Mouse (Mus musculus): ENCODE measurements around the gene Slc19a2. TPM values are rescaled to one million over a fixed set of nuclear protein-coding genes. Genes with fewer than 3 reads are reported as not detected.
A peak's percentile ranks its signal among the peaks of the same experiment; 100 is the strongest.

Slc19a2 gene
- polyA plus RNA-seq, 1 experiment from 2014 or later: 10.7 TPM

DNA sequence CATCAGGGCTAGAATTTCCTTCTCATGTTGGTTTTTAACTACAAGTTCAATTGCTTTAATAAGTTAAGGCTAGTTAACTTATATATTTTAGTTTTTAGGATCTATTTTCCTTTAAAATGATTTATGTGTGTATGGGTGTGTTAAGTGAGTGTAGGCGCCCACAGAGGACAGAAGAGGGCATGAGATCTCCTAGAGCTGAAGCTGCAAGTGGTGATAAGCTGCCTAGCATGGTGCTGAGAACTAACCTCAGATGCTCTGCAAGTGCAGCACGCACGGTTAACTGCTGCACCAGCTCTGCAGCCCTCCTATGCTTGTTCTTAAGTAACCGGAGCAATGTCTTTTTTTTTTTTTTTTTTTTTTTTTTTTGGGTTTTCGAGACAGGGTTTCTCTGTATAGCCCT, 47.6 kb downstream of the Slc19a2 start:
- WGBS: 94% methylated on average over 4 of the region's 5 CpGs
- Histone ChIP-seq H3K27me3 (no peaks in the 10 kb centered on the region), H3K36me3 (peaks cover 79% of the 10 kb centered on the region), H3K4me3 (no peak overlapping the region), H3K27ac (replicated peaks) (no peak overlapping the region), H3K4me2 (replicated peaks) (no peak overlapping the region), H3K9me3 (no peaks in the 10 kb centered on the region), H3K9ac (replicated peaks) (no peak overlapping the region), H3K4me1 (no peaks in the 10 kb centered on the region)
- ATAC-seq (ENCODE audit: low FRiP score, low read depth): no peak

DNA sequence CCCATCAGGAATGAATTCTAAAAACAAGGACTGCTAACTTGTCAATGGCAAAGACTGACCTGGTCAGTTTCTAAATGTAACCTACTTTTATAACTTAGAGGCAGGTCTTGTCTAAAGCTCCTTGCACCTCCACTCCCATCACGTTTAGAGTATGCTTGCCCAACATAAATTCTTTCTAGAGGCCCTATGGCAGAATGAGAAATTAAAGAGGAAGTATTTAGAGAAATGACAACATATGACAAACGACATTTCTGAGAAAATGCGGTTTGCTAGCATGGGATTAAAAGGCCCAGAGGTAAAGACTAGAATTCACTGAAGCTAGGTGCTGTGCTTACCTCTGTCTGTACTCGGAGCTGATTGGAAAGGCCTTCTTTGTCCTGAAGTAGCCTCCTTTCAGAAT, 53.1 kb downstream of the Slc19a2 start:
- no peak overlapping the region for H3K9ac ChIP-seq (replicated peaks)
- no peak for ATAC-seq (ENCODE audit: low FRiP score, low read depth)
- H3K27me3 ChIP-seq: no peaks in the 10 kb centered on the region
- no peak overlapping the region for H3K27ac ChIP-seq (replicated peaks)
- H3K36me3 ChIP-seq: peaks cover 51% of the 10 kb centered on the region
- no peak overlapping the region for H3K4me3 ChIP-seq
- peaks cover 4% of the 10 kb centered on the region; the same call in 1 of the 2 replicates for H3K4me1 ChIP-seq
- H3K4me2 ChIP-seq (replicated peaks): no peak overlapping the region
- 92% methylated on average over 4 of the region's 4 CpGs for WGBS
- H3K9me3 ChIP-seq: no peaks in the 10 kb centered on the region

DNA sequence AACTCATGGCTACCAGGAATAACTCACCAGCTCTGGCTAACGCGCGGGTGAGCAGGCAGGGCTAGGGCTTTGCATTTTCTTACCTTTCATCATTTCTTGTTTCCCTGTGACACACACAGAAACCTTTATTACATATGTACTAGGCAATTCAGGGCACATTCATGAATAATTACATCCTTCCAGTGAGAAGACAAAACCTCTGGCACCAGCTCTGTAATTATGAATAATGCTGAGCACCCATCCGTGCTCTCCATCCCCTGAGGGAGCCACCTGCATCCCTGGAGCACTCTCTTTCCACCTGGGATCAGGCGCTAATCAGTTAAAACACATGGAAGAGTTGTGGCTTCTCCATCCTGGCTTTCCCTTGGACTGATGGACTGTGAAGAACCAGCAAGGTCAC, 55.0 kb downstream of the Slc19a2 start, which contains the start of gene Nme7:
Gene Nme7, plus strand, starts transcription at position 301 of the 400 bp plus-strand sequence.
- no peaks in the 10 kb centered on the region for H3K9me3 ChIP-seq
- H3K4me2 ChIP-seq (replicated peaks): no peak within 1 kb of the TSS
- peaks cover 34% of the 10 kb centered on the region for H3K36me3 ChIP-seq
- no peak within 1 kb of the TSS for H3K4me3 ChIP-seq
- peaks cover 12% of the 10 kb centered on the region for H3K4me1 ChIP-seq
- H3K27me3 ChIP-seq: no peaks in the 10 kb centered on the region
- WGBS: 91% methylated on average over 5 of the region's 5 CpGs
- H3K9ac ChIP-seq (replicated peaks): no peak within 1 kb of the TSS
- ATAC-seq (ENCODE audit: low FRiP score, low read depth): no peak
- no peak within 1 kb of the TSS for H3K27ac ChIP-seq (replicated peaks)

DNA sequence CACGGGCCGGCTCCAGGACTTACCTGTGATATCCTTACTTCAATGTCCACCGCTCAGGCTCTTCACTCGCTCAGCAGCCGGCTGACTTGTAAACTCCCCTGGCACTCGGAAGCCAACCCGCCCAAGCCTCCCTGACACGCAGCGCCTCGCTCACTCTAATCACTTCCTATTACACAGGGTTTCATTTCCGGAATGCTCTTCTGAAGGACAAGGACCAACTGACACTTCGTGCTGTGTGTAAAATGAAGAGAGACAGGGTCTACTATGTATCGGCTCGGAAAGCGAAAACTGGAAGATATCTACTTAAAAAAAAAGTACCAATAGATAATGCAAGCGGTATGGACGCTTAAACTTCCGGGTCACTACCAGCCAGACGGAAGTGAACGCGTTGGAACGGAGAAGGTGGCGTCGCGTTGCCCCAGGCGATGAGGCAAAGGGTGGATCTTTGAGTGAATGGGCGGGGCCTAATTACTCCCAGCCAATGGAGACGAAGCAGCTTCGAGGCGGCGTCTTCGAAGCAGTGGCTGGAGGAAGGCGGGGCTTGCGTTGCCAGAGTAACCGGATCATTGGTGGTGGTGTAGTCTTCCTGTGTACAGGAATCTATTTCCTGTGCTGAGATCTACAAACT, 58.4 kb downstream of the Slc19a2 start, which contains the start of gene Blzf1:
Gene Blzf1, minus strand, starts transcription at position 366 of the 628 bp plus-strand sequence.
- WGBS: under 1% methylated on average over 35 of the region's 35 CpGs
- H3K9me3 ChIP-seq: no peaks in the 10 kb centered on the region
- H3K27ac ChIP-seq (replicated peaks): peak within 1 kb of the TSS; percentile 49
- peak; percentile 98 for ATAC-seq (ENCODE audit: low FRiP score, low read depth)
- peak within 1 kb of the TSS; percentile 61 for H3K9ac ChIP-seq (replicated peaks)
- H3K27me3 ChIP-seq: no peaks in the 10 kb centered on the region
- H3K4me3 ChIP-seq: peak within 1 kb of the TSS; percentile 72
- peak within 1 kb of the TSS; percentile 72 for H3K4me2 ChIP-seq (replicated peaks)
- H3K36me3 ChIP-seq: peaks cover 5% of the 10 kb centered on the region
- peaks cover 12% of the 10 kb centered on the region for H3K4me1 ChIP-seq

DNA sequence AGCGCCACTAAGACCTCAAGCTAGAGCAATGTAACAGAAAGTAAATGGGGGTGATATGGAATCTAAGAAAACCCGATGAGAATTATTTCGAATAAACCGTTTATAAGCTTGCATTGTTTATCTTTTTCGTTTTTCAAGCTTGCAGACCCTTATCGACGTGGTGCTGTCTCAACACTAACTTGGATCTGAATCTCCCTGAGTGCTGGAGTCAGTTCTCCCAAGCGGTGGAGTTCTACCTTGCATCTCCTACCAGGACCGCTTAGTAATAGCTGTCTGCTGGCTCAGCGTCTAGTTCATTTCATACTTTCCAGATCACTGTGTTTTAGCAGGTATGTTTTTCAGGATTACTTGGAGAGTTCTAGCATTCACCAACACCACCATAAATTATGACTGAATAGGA, 59.1 kb downstream of the Slc19a2 start:
- H3K27ac ChIP-seq (replicated peaks): peak overlapping the region; percentile 35; the same call in 1 of the 2 replicates
- peaks cover 12% of the 10 kb centered on the region for H3K4me1 ChIP-seq
- H3K4me3 ChIP-seq: peak overlapping the region; percentile 72
- WGBS: 14% methylated on average over 10 of the region's 10 CpGs
- no peaks in the 10 kb centered on the region for H3K9me3 ChIP-seq
- no peaks in the 10 kb centered on the region for H3K27me3 ChIP-seq
- 0 out of 2 replicates have a peak, but pooled peaks cover 5% of the 10 kb centered on the region for H3K36me3 ChIP-seq
- peak; percentile 20 for ATAC-seq (ENCODE audit: low FRiP score, low read depth)
- peak overlapping the region; percentile 61 for H3K9ac ChIP-seq (replicated peaks)
- peak overlapping the region; percentile 72 for H3K4me2 ChIP-seq (replicated peaks)

DNA sequence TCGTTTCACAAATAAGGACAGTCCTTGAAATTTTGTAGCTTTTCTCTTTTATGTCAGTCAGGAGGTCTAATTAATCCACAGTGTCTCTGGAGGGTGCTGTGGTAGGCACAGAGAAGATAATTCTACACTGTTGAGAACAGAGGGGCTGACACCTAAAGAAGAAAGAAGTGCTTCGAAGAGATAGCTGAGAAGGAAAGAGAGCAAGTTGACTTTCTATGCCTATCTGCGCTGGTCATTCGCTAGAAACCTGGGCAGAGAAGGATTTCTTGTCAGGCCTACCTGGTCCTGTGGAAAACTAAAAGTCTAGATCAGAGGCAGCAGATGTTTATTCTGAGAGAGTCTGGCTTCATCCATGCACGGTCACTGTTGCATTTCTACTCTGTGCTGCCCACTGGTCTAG, 65.2 kb downstream of the Slc19a2 start:
- Histone ChIP-seq H3K9ac (replicated peaks) (no peak overlapping the region), H3K27ac (replicated peaks) (no peak overlapping the region), H3K4me1 (no peaks in the 10 kb centered on the region), H3K27me3 (no peaks in the 10 kb centered on the region), H3K4me3 (no peak overlapping the region), H3K36me3 (0 out of 2 replicates have a peak, but pooled peaks cover 10% of the 10 kb centered on the region), H3K4me2 (replicated peaks) (no peak overlapping the region), H3K9me3 (no peaks in the 10 kb centered on the region)
- 91% methylated on average over 5 of the region's 5 CpGs for WGBS
- no peak for ATAC-seq (ENCODE audit: low FRiP score, low read depth)

Other genes starting within 250 kb of the Slc19a2 start
- not detected in 2 replicates for gene Sele, start 200.8 kb upstream of the Slc19a2 start, polyA plus RNA-seq (2016; fragmentation: Nextera tagmentation; extraction: Ambion mirVana)
- gene Sell, start 187.1 kb upstream of the Slc19a2 start, polyA plus RNA-seq (2016; fragmentation: Nextera tagmentation; extraction: Ambion mirVana): 0.10 TPM in 1 of 2 replicates, not detected in the other
- gene Selp, start 133.8 kb upstream of the Slc19a2 start, polyA plus RNA-seq (2016; fragmentation: Nextera tagmentation; extraction: Ambion mirVana): not detected in 2 replicates
- gene F5, start 97.2 kb upstream of the Slc19a2 start, polyA plus RNA-seq (2016; fragmentation: Nextera tagmentation; extraction: Ambion mirVana): 0.13 and 0.34 TPM in 2 replicates
- 16.8 and 18.4 TPM in 2 replicates for gene Ccdc181, start 26.5 kb downstream of the Slc19a2 start, polyA plus RNA-seq (2016; fragmentation: Nextera tagmentation; extraction: Ambion mirVana)
- 27.8 and 30.5 TPM in 2 replicates for gene Nme7, start 55.1 kb downstream of the Slc19a2 start, polyA plus RNA-seq (2016; fragmentation: Nextera tagmentation; extraction: Ambion mirVana)
- 26.5 and 28.9 TPM in 2 replicates for gene Blzf1, start 58.4 kb downstream of the Slc19a2 start, polyA plus RNA-seq (2016; fragmentation: Nextera tagmentation; extraction: Ambion mirVana)
- 45.5 and 50.5 TPM in 2 replicates for gene Atp1b1, start 209.3 kb downstream of the Slc19a2 start, polyA plus RNA-seq (2016; fragmentation: Nextera tagmentation; extraction: Ambion mirVana)